Mouse (Mus musculus): ENCODE results near the gene Baz1b. TPM values are rescaled to one million over a fixed set of nuclear protein-coding genes. Genes with fewer than 3 reads are reported as not detected.

Baz1b gene
- total and polyA plus RNA-seq, 3 experiments = 44.5 to 81.5 (median 72.9) TPM

- TF ChIP-seq NRF1 (IDR thresholded peaks at IDR 0.05; ENCODE audit: insufficient read depth, low read depth, low read length, poor library complexity, severe bottlenecking) (no peak), TBP (IDR thresholded peaks at IDR 0.05; ENCODE audit: low read depth, low read length) (no peak), TAL1 (IDR thresholded peaks at IDR 0.05; ENCODE audit: low read length) (no peak), USF1 (IDR thresholded peaks at IDR 0.05; ENCODE audit: low read depth, low read length) (peak; percentile 95), E2F4 (IDR thresholded peaks at IDR 0.05; ENCODE audit: borderline replicate concordance, low read depth, low read length) (peak; percentile 51; the same call in 1 of the 2 replicates), CTCF (IDR thresholded peaks at IDR 0.05 in 2 of 3, conservative IDR thresholded peaks at IDR 0.05 in 1 of 3; ENCODE audit: control insufficient read depth in 1 of 3, insufficient read depth in 1 of 3, low read depth in 2 of 3, low read length in 3 of 3, poor library complexity in 1 of 3, severe bottlenecking in 1 of 3) (no peak), ETS1 (IDR thresholded peaks at IDR 0.05; ENCODE audit: low read depth, low read length) (peak; percentile 11; the same call in 1 of the 2 replicates), ZMIZ1 (IDR thresholded peaks at IDR 0.05; ENCODE audit: low read depth, low read length) (no peak; the same call in 1 of the 2 replicates), ELF1 (IDR thresholded peaks at IDR 0.05; ENCODE audit: low read depth, low read length) (peak; percentile 61; the same call in 1 of the 2 replicates), GABPA (IDR thresholded peaks at IDR 0.05; ENCODE audit: low read depth, low read length) (no peak), BHLHE40 (IDR thresholded peaks at IDR 0.05; ENCODE audit: borderline replicate concordance, low read depth, low read length) (peak; percentile 98), RCOR1 (IDR thresholded peaks at IDR 0.05; ENCODE audit: low read depth, low read length) (no peak), NELFE (IDR thresholded peaks at IDR 0.05; ENCODE audit: low read depth, low read length) (peak; percentile 76), ZKSCAN1 (IDR thresholded peaks at IDR 0.05; ENCODE audit: low read depth, low read length) (no peak), MYB (IDR thresholded peaks at IDR 0.05; ENCODE audit: low read depth, low read length) (no peak), EP300 (IDR thresholded peaks at IDR 0.05; ENCODE audit: low read depth in 1 of 2, low read length in 2 of 2) (no peak), POLR2AphosphoS5 (IDR thresholded peaks at IDR 0.05; ENCODE audit: borderline replicate concordance, low read depth, low read length) (no peak), KAT2A (conservative IDR thresholded peaks at IDR 0.05; ENCODE audit: low read depth, low read length) (no peak), UBTF (IDR thresholded peaks at IDR 0.05; ENCODE audit: borderline replicate concordance, insufficient read depth, low read depth, low read length) (no peak), MXI1 (IDR thresholded peaks at IDR 0.05; ENCODE audit: low read depth, low read length) (peak; percentile 86), SMC3 (IDR thresholded peaks at IDR 0.05; ENCODE audit: low read depth, low read length) (no peak), HCFC1 (IDR thresholded peaks at IDR 0.05; ENCODE audit: low read depth, low read length) (peak; percentile 54), JUND (IDR thresholded peaks at IDR 0.05; ENCODE audit: low read depth, low read length) (no peak)
Measured at GRCm38 (mm10) chr5:135149053-135149819, 37.8 kb upstream of the Baz1b start, which contains the start of gene Tbl2 (continued).
